Mouse (Mus musculus) CH12.LX (cell line): Measurements from ENCODE around the gene Pkp3. TPM values are rescaled to one million over a fixed set of nuclear protein-coding genes. Genes with fewer than 3 reads are reported as not detected.

Experiments
- DNase-seq: peaks from one replicate; pipeline ENCODE4 v3.0.0-alpha.2; 2013; ENCODE audit errors: extremely low read depth
- H3K27ac ChIP-seq: 2 replicates; pipeline ENCODE4 v1.5.1; 2012; ENCODE audit warnings: low read depth, mild to moderate bottlenecking, control low read depth, moderate library complexity; ENCODE audit not compliant: insufficient read depth
- H3K27me3 ChIP-seq: replicated peaks from 2 replicates; pipeline ENCODE3; 2012; ENCODE audit warnings: inconsistent platforms
- H3K36me3 ChIP-seq, 2 experiments: replicated peaks in 1 of 2; 2 replicates each; pipeline versions ENCODE3 to v1.6.1; 2012; ENCODE audit warnings: inconsistent platforms in 1 of 2, low read length in 1 of 2, mild to moderate bottlenecking in 1 of 2, mixed read lengths in 1 of 2, moderate library complexity in 1 of 2; ENCODE audit not compliant: control insufficient read depth in 1 of 2, insufficient read depth in 1 of 2
- H3K4me1 ChIP-seq, 2 experiments: 2 replicates each; pipeline ENCODE4 v1.6.1; 2012; ENCODE audit warnings: inconsistent platforms in 1 of 2, moderate library complexity in 1 of 2; ENCODE audit not compliant: insufficient read depth in 2 of 2, control insufficient read depth in 1 of 2
- H3K4me2 ChIP-seq: 2 replicates; pipeline ENCODE4 v1.6.1; 2012; ENCODE audit warnings: low read depth, mild to moderate bottlenecking, control low read depth; ENCODE audit not compliant: poor library complexity, insufficient read depth, severe bottlenecking
- H3K4me3 ChIP-seq, 3 experiments: fragments of 150-350 bp in 1 of 3; sonication (generic) in 1 of 3; replicated peaks in 1 of 3; 2 replicates each; pipeline versions ENCODE3 to v1.5.1; 2011 to 2012; ENCODE audit warnings: low read depth in 2 of 3, low read length in 2 of 3, mild to moderate bottlenecking in 2 of 3, moderate library complexity in 2 of 3, control low read depth in 1 of 3, improper control_type of control experiment in 1 of 3, inconsistent platforms in 1 of 3, mixed read lengths in 1 of 3; ENCODE audit not compliant: poor library complexity in 1 of 3
- H3K79me2 ChIP-seq: replicated peaks from 2 replicates; pipeline ENCODE4 v1.6.1; 2012; ENCODE audit warnings: mild to moderate bottlenecking, moderate library complexity; ENCODE audit not compliant: control insufficient read depth, poor library complexity, insufficient read depth, severe bottlenecking; ENCODE audit errors: extremely low read depth
- H3K9ac ChIP-seq: 2 replicates; pipeline ENCODE4 v1.6.1; 2012; ENCODE audit warnings: low read depth, mild to moderate bottlenecking, control low read depth, moderate library complexity; ENCODE audit not compliant: insufficient read depth
- H3K9me3 ChIP-seq: replicated peaks from 2 replicates; pipeline ENCODE3; 2012; ENCODE audit warnings: low read length, inconsistent platforms, mixed read lengths
- BHLHE40 ChIP-seq: IDR thresholded peaks from 2 replicates; pipeline ENCODE4 v1.6.1; 2011; ENCODE audit warnings: mild to moderate bottlenecking, low read depth, low read length, improper control_type of control experiment
- ELF1 ChIP-seq: IDR thresholded peaks from 2 replicates; pipeline ENCODE4 v1.6.1; 2014; ENCODE audit warnings: low read depth, mild to moderate bottlenecking, inconsistent platforms, low read length, improper control_type of control experiment
- EP300 ChIP-seq: IDR thresholded peaks from 2 replicates; pipeline ENCODE4 v1.6.1; 2011; ENCODE audit warnings: low read length, improper control_type of control experiment
- HCFC1 ChIP-seq: IDR thresholded peaks from 2 replicates; pipeline ENCODE4 v1.6.1; 2012; ENCODE audit warnings: low read depth, mild to moderate bottlenecking, inconsistent platforms, low read length, improper control_type of control experiment
- IRF4 ChIP-seq: IDR thresholded peaks from 2 replicates; pipeline ENCODE4 v1.6.1; 2014; ENCODE audit warnings: low read depth, mild to moderate bottlenecking, inconsistent platforms, low read length, improper control_type of control experiment
- JUND ChIP-seq: conservative IDR thresholded peaks from 2 replicates; pipeline ENCODE4 v1.6.1; 2011; ENCODE audit warnings: low read depth, low read length, improper control_type of control experiment
- KAT2A ChIP-seq: IDR thresholded peaks from 2 replicates; pipeline ENCODE4 v1.6.1; 2012; ENCODE audit warnings: low read length, improper control_type of control experiment, inconsistent platforms; ENCODE audit not compliant: insufficient replicate concordance
- MAFK ChIP-seq: IDR thresholded peaks from 2 replicates; pipeline ENCODE4 v1.6.1; 2011; ENCODE audit warnings: low read length, improper control_type of control experiment; ENCODE audit not compliant: insufficient replicate concordance
- MAZ ChIP-seq: IDR thresholded peaks from 2 replicates; pipeline ENCODE4 v1.6.1; 2012; ENCODE audit warnings: low read depth, mild to moderate bottlenecking, inconsistent platforms, low read length, improper control_type of control experiment, moderate library complexity
- MEF2A ChIP-seq: IDR thresholded peaks from 2 replicates; pipeline ENCODE4 v1.6.1; 2014; ENCODE audit warnings: low read depth, mild to moderate bottlenecking, inconsistent platforms, low read length, improper control_type of control experiment, borderline replicate concordance
- NELFE ChIP-seq: IDR thresholded peaks from 2 replicates; pipeline ENCODE4 v1.6.1; 2011; ENCODE audit warnings: low read depth, low read length, improper control_type of control experiment
- POLR2A ChIP-seq: IDR thresholded peaks from 2 replicates; pipeline ENCODE4 v1.6.1; 2011; ENCODE audit warnings: low read depth, mild to moderate bottlenecking, improper control_type of control experiment, low read length
- RCOR1 ChIP-seq: conservative IDR thresholded peaks from 2 replicates; pipeline ENCODE4 v1.6.1; 2012; ENCODE audit warnings: low read depth, mild to moderate bottlenecking, inconsistent platforms, low read length, improper control_type of control experiment
- SMC3 ChIP-seq: IDR thresholded peaks from 2 replicates; pipeline ENCODE4 v1.6.1; 2011; ENCODE audit warnings: low read depth, low read length, improper control_type of control experiment
- TBP ChIP-seq: conservative IDR thresholded peaks from 2 replicates; pipeline ENCODE4 v1.6.1; 2011; ENCODE audit warnings: low read depth, low read length, improper control_type of control experiment
- TCF12 ChIP-seq: IDR thresholded peaks from 2 replicates; pipeline ENCODE4 v1.6.1; 2014; ENCODE audit warnings: low read depth, mild to moderate bottlenecking, inconsistent platforms, low read length, improper control_type of control experiment
- UBTF ChIP-seq: IDR thresholded peaks from 2 replicates; pipeline ENCODE4 v1.6.1; 2012; ENCODE audit warnings: low read depth, mild to moderate bottlenecking, inconsistent platforms, low read length, improper control_type of control experiment, moderate library complexity
- USF2 ChIP-seq: conservative IDR thresholded peaks from 2 replicates; pipeline ENCODE4 v1.6.1; 2011; ENCODE audit warnings: low read depth, low read length, improper control_type of control experiment
- ZC3H11A ChIP-seq: IDR thresholded peaks from 2 replicates; pipeline ENCODE4 v1.6.1; 2012; ENCODE audit warnings: low read depth, mild to moderate bottlenecking, inconsistent platforms, low read length, improper control_type of control experiment
- ZMIZ1 ChIP-seq: IDR thresholded peaks from 2 replicates; pipeline ENCODE4 v1.6.1; 2012; ENCODE audit warnings: low read depth, mild to moderate bottlenecking, inconsistent platforms, low read length, improper control_type of control experiment
- ZNF384 ChIP-seq: IDR thresholded peaks from 2 replicates; pipeline ENCODE4 v1.6.1; 2012; ENCODE audit warnings: low read depth, low read length, improper control_type of control experiment, inconsistent platforms
- dilution Hi-C: fragments of 300-500 bp; cut with MboI; formaldehyde crosslinking; loops from 2 replicates; pipeline ENCODE4 v1.14.3; 2020; ENCODE audit warnings: low sequenced_read_pairs; ENCODE audit not compliant: extremely low pct_unique_long_range_greater_than_20kb, extremely low pct_ligation_motif_present
- in situ Hi-C: fragments of 300-500 bp; cut with MboI; formaldehyde crosslinking; loops from 3 replicates; pipeline ENCODE4 v1.14.3; 2019; ENCODE audit warnings: low sequenced_read_pairs, low pct_ligation_motif_present, low pct_unique_long_range_greater_than_20kb, mixed read lengths
- polyA plus RNA-seq: library from polyadenylated mRNA; unstranded; fragments of >175 nt; gene quantifications from 2 replicates; pipeline ENCODE4 v1.2.1, GENCODE M21; 2012; ENCODE audit warnings: low read depth; ENCODE audit not compliant: insufficient read length
- total RNA-seq, 2 experiments: library from RNA; depleted of rRNA; stranded (reverse); fragments of 300-350 nt in 1 of 2; fragments of >200 nt in 1 of 2; gene quantifications; 2 replicates each; pipeline ENCODE4 v1.2.3; 2012 to 2014

Gene Pkp3
- total and polyA plus RNA-seq, 3 experiments: 25.3 to 63.1 (median 37.8) TPM

DNA sequence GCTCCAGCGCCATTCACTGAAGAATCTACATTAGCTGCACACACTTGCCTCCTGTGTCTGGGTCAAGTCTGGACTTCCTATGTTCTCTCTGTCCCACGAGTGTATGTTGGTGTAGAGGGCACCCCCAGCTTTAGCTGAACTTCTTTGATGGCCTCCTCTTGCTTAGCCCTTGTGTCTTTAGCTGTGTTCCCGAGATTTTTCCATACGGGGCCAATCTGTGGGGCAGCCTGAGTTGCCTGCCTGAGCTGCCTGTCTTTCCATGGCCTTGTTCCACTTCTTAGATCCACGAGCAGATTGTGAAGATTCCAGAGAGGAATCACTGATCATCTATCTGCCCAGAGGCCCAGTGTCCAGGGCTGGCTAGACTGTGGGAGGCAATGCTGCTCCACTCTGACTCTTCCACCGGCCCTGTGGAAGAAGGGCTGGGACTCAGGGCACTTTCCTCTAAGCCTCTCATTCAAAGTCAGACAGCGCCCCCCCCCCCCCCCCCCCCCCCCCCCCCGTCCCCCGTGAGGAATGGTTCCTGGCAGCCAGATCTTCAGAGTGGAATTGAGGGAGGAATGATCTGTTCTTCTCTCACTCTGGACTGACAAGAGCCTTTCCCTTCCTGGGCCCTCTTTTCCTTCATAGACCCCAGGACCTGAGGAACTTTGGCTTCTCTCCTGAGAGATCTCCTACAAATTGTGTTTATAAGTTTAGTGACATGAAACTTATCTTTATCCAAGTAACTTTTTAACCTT lies 37.0 kb upstream of the Pkp3 start (continued):
- no peak for TF ChIP-seq HCFC1
- no peak for TF ChIP-seq TBP

DNA sequence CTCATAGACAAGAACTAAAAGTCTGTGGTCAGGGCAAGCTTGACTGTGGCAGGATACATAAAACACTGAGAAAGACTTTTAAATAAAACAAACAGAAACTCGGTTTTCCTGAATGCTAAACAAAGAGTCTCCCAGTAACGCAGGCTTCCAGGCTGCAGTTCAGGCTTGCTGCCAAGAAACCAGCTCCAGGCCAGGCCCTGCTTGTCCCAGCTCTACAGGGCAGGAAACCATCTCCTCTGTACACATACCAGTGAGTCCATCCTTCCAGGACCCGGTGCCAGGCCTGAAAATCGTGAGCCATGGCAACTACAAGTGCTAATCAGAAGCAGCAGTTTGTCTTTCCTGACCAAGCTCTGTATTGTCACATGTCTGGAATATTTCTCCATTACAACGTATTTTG lies 36.4 kb upstream of the Pkp3 start:
- Histone ChIP-seq H3K4me2 (no peak overlapping the region), H3K36me3 (no peaks in the 10 kb centered on the region), H3K4me3 (no peak overlapping the region), H3K27ac (no peak overlapping the region), H3K27me3 (peaks cover 9% of the 10 kb centered on the region), H3K4me1 (peaks cover 6 to 15% of the 10 kb centered on the region in 2 experiments), H3K9me3 (peaks cover 6% of the 10 kb centered on the region), H3K9ac (no peak overlapping the region), H3K79me2 (no peaks in the 10 kb centered on the region)
- in situ Hi-C loops (no loop called here), dilution Hi-C loops (no loop called here)
- TF ChIP-seq MEF2A: no peak
- no peak for DNase-seq

DNA sequence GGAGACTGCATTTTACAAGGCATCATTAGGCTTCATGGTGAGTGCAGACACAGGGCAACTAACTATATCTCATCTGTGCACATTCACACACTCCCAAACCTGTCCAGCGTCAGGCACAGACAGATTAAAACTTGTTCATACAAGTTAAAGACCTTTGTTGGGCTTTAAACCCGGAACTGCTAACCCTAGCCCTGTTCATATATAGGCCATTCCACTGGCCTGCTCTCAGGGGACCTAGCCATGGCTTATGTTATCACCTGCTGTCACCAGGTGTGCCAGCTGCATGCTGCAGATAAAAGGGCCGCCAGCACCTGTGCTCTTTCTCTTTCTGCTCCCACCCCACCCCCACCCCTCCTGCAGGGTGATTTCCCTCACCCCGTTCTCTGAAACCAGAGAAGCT lies 35.5 kb upstream of the Pkp3 start:
- dilution Hi-C loops: no loop called here
- H3K9me3 ChIP-seq: peaks cover 6% of the 10 kb centered on the region
- H3K79me2 ChIP-seq: no peaks in the 10 kb centered on the region
- in situ Hi-C loops: no loop called here
- peaks cover 9% of the 10 kb centered on the region for H3K27me3 ChIP-seq
- no peak overlapping the region for H3K4me3 ChIP-seq
- H3K36me3 ChIP-seq: no peaks in the 10 kb centered on the region
- DNase-seq: no peak
- TF ChIP-seq BHLHE40 (no peak), ZMIZ1 (no peak), TCF12 (peak; percentile 89), ELF1 (peak; percentile 53)
- TF ChIP-seq, all 38 proteins: peak for 2
- H3K27ac ChIP-seq: no peak overlapping the region
- H3K4me1 ChIP-seq: peaks cover 11 to 24% of the 10 kb centered on the region in 2 experiments
- no peak overlapping the region for H3K9ac ChIP-seq
- H3K4me2 ChIP-seq: peak overlapping the region; percentile 22; the same call in 1 of the 2 replicates

DNA sequence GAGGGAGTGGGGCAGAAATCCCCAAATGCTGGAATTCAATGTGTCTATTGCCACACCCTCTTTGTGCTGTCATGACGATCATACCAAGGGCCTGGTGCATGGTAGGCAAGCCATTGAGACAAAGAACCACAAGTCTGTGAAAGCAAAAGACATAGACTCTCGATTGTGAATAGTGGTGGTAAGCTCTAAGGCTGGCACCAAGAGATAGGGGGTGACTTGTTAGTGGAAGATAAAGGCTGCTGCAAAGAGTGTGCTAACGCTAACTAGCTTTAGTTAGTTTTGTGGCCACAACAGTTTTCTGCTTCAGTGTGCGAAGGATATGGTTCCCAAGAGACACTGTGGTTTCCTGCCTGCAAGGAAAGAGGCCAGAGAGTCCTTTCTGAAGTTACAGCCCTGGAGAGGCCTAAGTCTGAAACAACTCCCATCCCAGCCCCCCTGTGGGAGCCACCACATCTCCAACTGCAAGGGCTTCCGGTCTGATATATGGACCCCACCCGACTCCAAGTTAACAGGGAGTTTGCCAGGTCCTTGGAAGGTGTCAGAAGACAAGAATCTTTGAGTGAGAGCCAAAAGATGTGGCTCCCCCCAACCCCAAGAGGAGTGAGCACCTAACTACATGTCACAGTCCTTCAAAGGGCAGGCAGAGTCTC lies 31.0 kb upstream of the Pkp3 start:
- Histone ChIP-seq H3K4me1 (peaks cover 11 to 34% of the 10 kb centered on the region in 2 experiments), H3K4me2 (peak overlapping the region; percentile 97), H3K27me3 (peaks cover 6% of the 10 kb centered on the region), H3K27ac (peak overlapping the region; percentile 26; the same call in 1 of the 2 replicates), H3K4me3 (no peak overlapping the region), H3K36me3 (no peaks in the 10 kb centered on the region), H3K9me3 (peaks cover 4% of the 10 kb centered on the region), H3K9ac (peak overlapping the region; percentile 18; the same call in 1 of the 2 replicates), H3K79me2 (no peaks in the 10 kb centered on the region)
- in situ Hi-C loops (loop anchor here (5.0 kb wide), 1 partner anchor 35 kb away; the partner anchor contains the start of gene Ifitm3), dilution Hi-C loops (no loop called here)
- peak; percentile 52 for DNase-seq
- TF ChIP-seq BHLHE40 (no peak), MAZ (no peak), EP300 (peak; percentile 63; the same call in 1 of the 2 replicates), POLR2A (no peak), ZNF384 (no peak), RCOR1 (no peak), TCF12 (peak; percentile 34; the same call in 1 of the 2 replicates), NELFE (no peak), KAT2A (0 out of 2 replicates have a peak, but pooled peaks have one; percentile 39), ELF1 (no peak), SMC3 (peak; percentile 3; the same call in 1 of the 2 replicates), JUND (no peak), MAFK (no peak), ZC3H11A (no peak), UBTF (no peak), USF2 (no peak), IRF4 (peak; percentile 27; the same call in 1 of the 2 replicates)
